Mouse (Mus musculus) CD4-positive, CD25-positive, alpha-beta regulatory T cell, adult 2 months (primary cell): Measurements from ENCODE around the gene Nphs2.
A peak's percentile ranks its signal among the peaks of the same experiment; 100 is the strongest.
"Not testable (repeated sequence)": the region's sequence is repeated elsewhere in the genome, so short reads cannot be mapped to it uniquely, and the experiment has no call there.

Experiments
- DNase-seq: peaks from one replicate; pipeline ENCODE4 v3.0.0-alpha.2; 2012; ENCODE audit warnings: low read depth, low spot score

The Nphs2 gene

GRCm38 (mm10) chr1:156310630-156311029, at the start of gene Nphs2:
Gene Nphs2 (plus strand): TSS chr1:156310727.
- DNase-seq: peak; percentile 3

- DNase-seq: peak; percentile 60
Measured at GRCm38 (mm10) chr1:156263352-156263751, 47.2 kb upstream of the Nphs2 start.

- no peak for DNase-seq
Measured at GRCm38 (mm10) chr1:156263946-156264345, 46.6 kb upstream of the Nphs2 start.

- not testable (repeated sequence) for DNase-seq
Measured at GRCm38 (mm10) chr1:156268546-156268945, 42.0 kb upstream of the Nphs2 start.

GRCm38 (mm10) chr1:156270471-156270870, 40.1 kb upstream of the Nphs2 start:
- DNase-seq: no peak

- DNase-seq: no peak
Measured at GRCm38 (mm10) chr1:156271654-156272053, 38.9 kb upstream of the Nphs2 start.

GRCm38 (mm10) chr1:156273647-156274046, 36.9 kb upstream of the Nphs2 start:
- no peak for DNase-seq

GRCm38 (mm10) chr1:156280131-156280530, 30.4 kb upstream of the Nphs2 start:
- peak; percentile 20 for DNase-seq

- no peak for DNase-seq
Measured at GRCm38 (mm10) chr1:156284207-156284606, 26.3 kb upstream of the Nphs2 start.

- DNase-seq: no peak
Measured at GRCm38 (mm10) chr1:156284851-156285540, 25.5 kb upstream of the Nphs2 start.

GRCm38 (mm10) chr1:156285541-156285896, 25.0 kb upstream of the Nphs2 start:
- DNase-seq: no peak

GRCm38 (mm10) chr1:156288556-156289221, 21.8 kb upstream of the Nphs2 start:
- no peak for DNase-seq

GRCm38 (mm10) chr1:156289222-156289587, 21.3 kb upstream of the Nphs2 start:
- DNase-seq: not testable (repeated sequence)

- no peak for DNase-seq
Measured at GRCm38 (mm10) chr1:156290016-156290415, 20.5 kb upstream of the Nphs2 start.

GRCm38 (mm10) chr1:156302911-156303749, 7.4 kb upstream of the Nphs2 start, which contains the start of gene Tdrd5:
Gene Tdrd5 (minus strand): TSS chr1:156303664.
- peak; percentile 47 for DNase-seq

- no peak for DNase-seq
Measured at GRCm38 (mm10) chr1:156308595-156308994, 1.9 kb upstream of the Nphs2 start.

GRCm38 (mm10) chr1:156323126-156323525, 12.6 kb downstream of the Nphs2 start:
- DNase-seq: no peak

- DNase-seq: no peak
Measured at GRCm38 (mm10) chr1:156340847-156341246, 30.3 kb downstream of the Nphs2 start.

GRCm38 (mm10) chr1:156344433-156344832, 33.9 kb downstream of the Nphs2 start:
- no peak for DNase-seq

- no peak for DNase-seq
Measured at GRCm38 (mm10) chr1:156345633-156346032, 35.1 kb downstream of the Nphs2 start.

GRCm38 (mm10) chr1:156349031-156349430, 38.5 kb downstream of the Nphs2 start:
- DNase-seq: no peak

- peak; percentile 12 for DNase-seq
Measured at GRCm38 (mm10) chr1:156350441-156350840, 39.9 kb downstream of the Nphs2 start.
